Mouse (Mus musculus) frontal cortex, postnatal 10 days (tissue): ENCODE measurements at regions not wholly inside any gene's neighbourhood (a gene's known extent, or its start where the extent isn't known, plus 50 kb on each side); places are given as distances from the start of the nearest gene placed in this dataset.

ENCODE experiments used
- DNase-seq, 2 experiments: peaks; one replicate each; pipeline ENCODE4 v3.0.0; 2022; ENCODE audit warnings: low spot score in 2 of 2, mixed read lengths in 1 of 2

- no peak for DNase-seq
Measured at GRCm38 (mm10) chr10:9569277-9569676, 105.7 kb downstream of the Samd5 start.

GRCm38 (mm10) chr10:9557517-9558065 is 117.4 kb downstream of the Samd5 start:
- DNase-seq: no peak

- no peak for DNase-seq
Measured at GRCm38 (mm10) chr10:9557092-9557491, 117.9 kb downstream of the Samd5 start.

- DNase-seq: no peak
Measured at GRCm38 (mm10) chr10:9553946-9554345, 121.1 kb downstream of the Samd5 start.

- no peak for DNase-seq
Measured at GRCm38 (mm10) chr10:9549913-9550709, 124.9 kb downstream of the Samd5 start.

GRCm38 (mm10) chr10:9545807-9546206 is 129.2 kb downstream of the Samd5 start:
- DNase-seq: no peak

GRCm38 (mm10) chr10:9544041-9544786 is 130.8 kb downstream of the Samd5 start:
- no peak for DNase-seq

- no peak for DNase-seq
Measured at GRCm38 (mm10) chr10:9541579-9541978, 133.4 kb downstream of the Samd5 start.

- no peak for DNase-seq
Measured at GRCm38 (mm10) chr10:9537686-9538085, 137.3 kb downstream of the Samd5 start.

- DNase-seq: no peak
Measured at GRCm38 (mm10) chr10:9534552-9534951, 140.5 kb downstream of the Samd5 start.

- no peak for DNase-seq
Measured at GRCm38 (mm10) chr10:9533283-9533682, 141.7 kb downstream of the Samd5 start.

- no peak for DNase-seq
Measured at GRCm38 (mm10) chr10:9531931-9532330, 143.1 kb downstream of the Samd5 start.

- no peak for DNase-seq
Measured at GRCm38 (mm10) chr10:9529408-9529807, 145.6 kb downstream of the Samd5 start.

GRCm38 (mm10) chr10:9528066-9528465 is 146.9 kb downstream of the Samd5 start:
- no peak for DNase-seq

GRCm38 (mm10) chr10:9509764-9510390 is 165.1 kb downstream of the Samd5 start:
- DNase-seq: no peak

- no peak for DNase-seq
Measured at GRCm38 (mm10) chr10:9509092-9509671, 165.8 kb downstream of the Samd5 start.

GRCm38 (mm10) chr10:9503569-9504493 is 171.2 kb downstream of the Samd5 start:
- DNase-seq: no peak

- no peak for DNase-seq
Measured at GRCm38 (mm10) chr10:9498550-9498949, 176.5 kb downstream of the Samd5 start.

GRCm38 (mm10) chr10:9497021-9497420 is 178.0 kb downstream of the Samd5 start:
- no peak for DNase-seq

GRCm38 (mm10) chr10:9495143-9495651 is 179.8 kb downstream of the Samd5 start:
- no peak for DNase-seq

- DNase-seq: no peak
Measured at GRCm38 (mm10) chr10:9490416-9490815, 184.6 kb downstream of the Samd5 start.
